In the genomic region with DNA sequence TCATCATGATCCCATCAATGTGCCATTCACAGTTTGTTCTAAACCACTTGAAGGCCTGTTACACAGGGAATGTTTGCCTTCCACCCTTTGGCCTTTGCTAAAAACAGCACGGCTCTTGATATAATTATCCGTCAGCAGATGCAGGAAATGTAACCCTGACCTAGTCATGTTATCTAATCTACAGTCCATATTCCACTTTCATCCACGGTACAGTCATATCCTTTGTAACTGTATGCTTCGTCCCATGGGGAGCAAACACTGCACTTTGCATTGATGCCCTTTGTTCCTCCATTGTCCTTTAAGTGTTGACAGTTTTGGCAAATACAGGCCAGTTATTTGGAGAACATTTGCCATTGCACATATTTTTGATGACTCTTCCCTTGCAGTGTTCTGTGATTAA, we compare ENCODE assay signal across 18 mouse cellular contexts. TPM values are rescaled to one million over a fixed set of nuclear protein-coding genes. Genes with fewer than 3 reads are reported as not detected.
A peak's percentile ranks its signal among the peaks of the same experiment; 100 is the strongest.
DNase-seq lines count a peak whose midpoint lies in the region; ATAC-seq lines count a peak whose summit lies in the region.
"Had no signal": no experiment of that assay in that cellular context is flagged by ENCODE, and none has a peak within 500 bp of the region (broad histone marks: within the 10 kb centered on the region; RNA-seq: fewer than 3 reads in every experiment).

No protein-coding gene starts in this region.

- H3K36me3 ChIP-seq in heart, embryonic 15.5 days = no peaks in the 10 kb centered on the region
- H3K36me3 ChIP-seq in liver, embryonic 15.5 days (replicated peaks) = no peaks in the 10 kb centered on the region
- no peaks in the 10 kb centered on the region for H3K36me3 ChIP-seq in forebrain, embryonic 16.5 days (ENCODE audit: control insufficient read depth, insufficient read depth)
- H3K36me3 ChIP-seq: limb, embryonic 12.5 days; lung, embryonic 15.5 days; neural tube, embryonic 13.5 days had no signal

- H3K9me3 ChIP-seq in heart, embryonic 15.5 days (replicated peaks) = no peaks in the 10 kb centered on the region
- no peaks in the 10 kb centered on the region for H3K9me3 ChIP-seq in liver, embryonic 15.5 days (replicated peaks)
- no peaks in the 10 kb centered on the region for H3K9me3 ChIP-seq in forebrain, embryonic 16.5 days (ENCODE audit: control insufficient read depth, low read length)
- H3K9me3 ChIP-seq: limb, embryonic 12.5 days; lung, embryonic 15.5 days; megakaryocyte, embryonic 14.5 days; neural tube, embryonic 13.5 days had no signal

- ATAC-seq in heart, embryonic 15.5 days (replicated peaks; ENCODE audit: insufficient number of reproducible peaks, insufficient read depth, low FRiP score, low read depth) = peak; percentile 70
- peak; percentile 60 for ATAC-seq in liver, embryonic 15.5 days (ENCODE audit: insufficient read depth)
- ATAC-seq in forebrain, embryonic 16.5 days = no peak
- ATAC-seq: Patski had no signal

- peaks cover 11% of the 10 kb centered on the region for H3K4me1 ChIP-seq in heart, embryonic 15.5 days (replicated peaks)
- 0 out of 2 replicates have a peak, but pooled peaks cover 2% of the 10 kb centered on the region for H3K4me1 ChIP-seq in liver, embryonic 15.5 days (replicated peaks)
- no peaks in the 10 kb centered on the region for H3K4me1 ChIP-seq in forebrain, embryonic 16.5 days (replicated peaks; ENCODE audit: control insufficient read depth, insufficient read depth, low read length)
- H3K4me1 ChIP-seq: limb, embryonic 12.5 days; neural tube, embryonic 13.5 days had no signal

- no peak for DNase-seq in heart, postnatal 4 days
- DNase-seq in 3T3-L1 (ENCODE audit: low read depth, low spot score) = peak; percentile 65
- peak; percentile 60 for DNase-seq in 416B (ENCODE audit: low read depth)
- DNase-seq in embryo, embryonic 10.5 days (ENCODE audit: low spot score) = no peak
- DNase-seq: cerebellum, postnatal 10 days; kidney, adult 8-10 months; right cerebral cortex, postnatal 4 days; thymus, postnatal 14 days had no signal

- no peak overlapping the region for H3K4me2 ChIP-seq in heart, embryonic 15.5 days
- no peak overlapping the region for H3K4me2 ChIP-seq in liver, embryonic 15.5 days
- H3K4me2 ChIP-seq in forebrain, embryonic 16.5 days (ENCODE audit: low read length) = no peak overlapping the region
- H3K4me2 ChIP-seq: hindbrain, embryonic 14.5 days; limb, embryonic 12.5 days; lung, embryonic 15.5 days; neural tube, embryonic 13.5 days had no signal

- 21% methylated on average over 4 of the region's 4 CpGs for WGBS in heart, embryonic 15.5 days
- WGBS in liver, embryonic 15.5 days (ENCODE audit: insufficient replicate concordance) = 18% methylated on average over 4 of the region's 4 CpGs
- 89% methylated on average over 4 of the region's 4 CpGs for WGBS in forebrain, embryonic 16.5 days

- peaks cover 11% of the 10 kb centered on the region; the same call in 1 of the 2 replicates for H3K27me3 ChIP-seq in heart, embryonic 15.5 days
- H3K27me3 ChIP-seq in liver, embryonic 15.5 days = peaks cover 6% of the 10 kb centered on the region
- no peaks in the 10 kb centered on the region for H3K27me3 ChIP-seq in forebrain, embryonic 16.5 days (replicated peaks; ENCODE audit: control insufficient read depth, insufficient read depth, low read length)
- H3K27me3 ChIP-seq: limb, embryonic 12.5 days; lung, embryonic 15.5 days; neural tube, embryonic 13.5 days; Patski had no signal

- H3K27ac ChIP-seq in heart, embryonic 15.5 days = no peak overlapping the region; the same call in 1 of the 2 replicates
- no peak overlapping the region for H3K27ac ChIP-seq in liver, embryonic 15.5 days (replicated peaks)
- H3K27ac ChIP-seq in forebrain, embryonic 16.5 days (ENCODE audit: low read length) = no peak overlapping the region
- H3K27ac ChIP-seq: hindbrain, embryonic 14.5 days; left cerebral cortex, adult 2 months; limb, embryonic 12.5 days; lung, embryonic 15.5 days; neural tube, embryonic 13.5 days had no signal

- no peak overlapping the region for H3K4me3 ChIP-seq in heart, embryonic 15.5 days
- H3K4me3 ChIP-seq in liver, embryonic 15.5 days (replicated peaks) = no peak overlapping the region
- H3K4me3 ChIP-seq in forebrain, embryonic 16.5 days (replicated peaks; ENCODE audit: low read length) = no peak overlapping the region
- H3K4me3 ChIP-seq: left cerebral cortex, adult 2 months; limb, embryonic 12.5 days; lung, embryonic 15.5 days; megakaryocyte, embryonic 14.5 days; neural tube, embryonic 13.5 days had no signal

- H3K9ac ChIP-seq in heart, embryonic 15.5 days = no peak overlapping the region
- H3K9ac ChIP-seq in liver, embryonic 15.5 days = no peak overlapping the region
- H3K9ac ChIP-seq in forebrain, embryonic 16.5 days (replicated peaks; ENCODE audit: low read depth, low read length) = no peak overlapping the region
- H3K9ac ChIP-seq: hindbrain, embryonic 14.5 days; limb, embryonic 12.5 days; lung, embryonic 15.5 days; neural tube, embryonic 13.5 days had no signal

RNA-seq across cellular contexts. Expression of gene Angptl4, which starts 7.1 kb away (rescaled TPM):
- polyA plus RNA-seq in heart, embryonic 15.5 days (2015; fragmentation: Nextera tagmentation; extraction: Ambion mirVana) = 15.4 and 20.0 TPM in 2 replicates
- 10 to 100 TPM; 29.1 to 35.0 TPM for total RNA-seq in heart, postnatal 4 days (2021)
- 23.0 and 27.6 TPM in 2 replicates for polyA plus RNA-seq in liver, embryonic 15.5 days (2015; fragmentation: Nextera tagmentation; extraction: Ambion mirVana)
- 15.5 and 16.2 TPM in 2 replicates for polyA plus RNA-seq in forebrain, embryonic 16.5 days (2015; fragmentation: Nextera tagmentation; extraction: Ambion mirVana)

RNA-seq across cellular contexts. Expression of gene Kank3, which starts 21.6 kb away (rescaled TPM):
- 44.1 and 52.6 TPM in 2 replicates for polyA plus RNA-seq in heart, embryonic 15.5 days (2015; fragmentation: Nextera tagmentation; extraction: Ambion mirVana)
- 10 to 100 TPM; 57.5 to 58.5 TPM for total RNA-seq in heart, postnatal 4 days (2021)
- 10.4 and 12.8 TPM in 2 replicates for polyA plus RNA-seq in liver, embryonic 15.5 days (2015; fragmentation: Nextera tagmentation; extraction: Ambion mirVana)
- 40.5 and 45.4 TPM in 2 replicates for polyA plus RNA-seq in forebrain, embryonic 16.5 days (2015; fragmentation: Nextera tagmentation; extraction: Ambion mirVana)

RNA-seq across cellular contexts. Expression of gene Rab11b, which starts 28.4 kb away (rescaled TPM):
- polyA plus RNA-seq in heart, embryonic 15.5 days (2015; fragmentation: Nextera tagmentation; extraction: Ambion mirVana) = 274 and 318 TPM in 2 replicates
- 100 to 1,000 TPM; 333 to 343 TPM for total RNA-seq in heart, postnatal 4 days (2021)
- 111 and 116 TPM in 2 replicates for polyA plus RNA-seq in liver, embryonic 15.5 days (2015; fragmentation: Nextera tagmentation; extraction: Ambion mirVana)
- 411 and 469 TPM in 2 replicates for polyA plus RNA-seq in forebrain, embryonic 16.5 days (2015; fragmentation: Nextera tagmentation; extraction: Ambion mirVana)

RNA-seq across cellular contexts. Expression of gene Rps28, which starts 35.6 kb away (rescaled TPM):
- polyA plus RNA-seq in heart, embryonic 15.5 days (2015; fragmentation: Nextera tagmentation; extraction: Ambion mirVana) = 456 and 543 TPM in 2 replicates
- 1,000 to 10,000 TPM; 1,097 to 1,179 TPM for total RNA-seq in heart, postnatal 4 days (2021)
- 356 and 444 TPM in 2 replicates for polyA plus RNA-seq in liver, embryonic 15.5 days (2015; fragmentation: Nextera tagmentation; extraction: Ambion mirVana)
- 480 and 560 TPM in 2 replicates for polyA plus RNA-seq in forebrain, embryonic 16.5 days (2015; fragmentation: Nextera tagmentation; extraction: Ambion mirVana)

RNA-seq across cellular contexts. Expression of gene Ndufa7, which starts 35.6 kb away (rescaled TPM):
- 487 and 517 TPM in 2 replicates for polyA plus RNA-seq in heart, embryonic 15.5 days (2015; fragmentation: Nextera tagmentation; extraction: Ambion mirVana)
- 100 to 1,000 TPM; 423 to 447 TPM for total RNA-seq in heart, postnatal 4 days (2021)
- 240 and 251 TPM in 2 replicates for polyA plus RNA-seq in liver, embryonic 15.5 days (2015; fragmentation: Nextera tagmentation; extraction: Ambion mirVana)
- polyA plus RNA-seq in forebrain, embryonic 16.5 days (2015; fragmentation: Nextera tagmentation; extraction: Ambion mirVana) = 386 and 402 TPM in 2 replicates

Comparison
In these comparisons a context has a peak if more than half of its experiments do, and no peak if none do; other contexts are left out.
1. DNase-seq: peak in 3T3-L1 (single experiment) and 416B (single experiment); none in heart, postnatal 4 days (single experiment) and embryo, embryonic 10.5 days (single experiment).